Mouse (Mus musculus) bone marrow, adult 2 months (tissue): Measurements from ENCODE around the gene Slc25a20. TPM values are rescaled to one million over a fixed set of nuclear protein-coding genes. Genes with fewer than 3 reads are reported as not detected.
A peak's percentile ranks its signal among the peaks of the same experiment; 100 is the strongest.
"Not testable (repeated sequence)": the region's sequence is repeated elsewhere in the genome, so short reads cannot be mapped to it uniquely, and the experiment has no call there.

Source experiments
- H3K27ac ChIP-seq: fragments of 200-500 bp; 2 replicates; pipeline ENCODE4 v1.5.1; 2012; ENCODE audit warnings: low read depth, mild to moderate bottlenecking, control low read depth, inconsistent platforms, low read length; ENCODE audit not compliant: control insufficient read depth, poor library complexity, insufficient read depth
- H3K4me1 ChIP-seq: fragments of 200-500 bp; 2 replicates; pipeline ENCODE4 v1.6.1; 2011; ENCODE audit warnings: low read length; ENCODE audit not compliant: control insufficient read depth, insufficient read depth
- H3K4me3 ChIP-seq: fragments of 200-500 bp; replicated peaks from 2 replicates; pipeline ENCODE3; 2011; ENCODE audit warnings: mild to moderate bottlenecking, low read depth, low read length, control low read depth; ENCODE audit not compliant: control insufficient read depth
- CTCF ChIP-seq: fragments of 200-500 bp; IDR thresholded peaks from 2 replicates; pipeline ENCODE4 v1.5.1; 2011; ENCODE audit warnings: low read length, control low read depth; ENCODE audit not compliant: control insufficient read depth, insufficient read depth
- POLR2A ChIP-seq: fragments of 200-500 bp; IDR thresholded peaks from 2 replicates; pipeline ENCODE4 v1.6.1; 2011; ENCODE audit warnings: low read depth, mild to moderate bottlenecking, control low read depth, low read length, borderline replicate concordance; ENCODE audit not compliant: control insufficient read depth
- WGBS: fragments of 180-500 bp; shearing (Covaris S2); methylation state at CpG from one replicate; pipeline ENCODE4 v1.1.7; 2018; 5-methylcytosine and 5-hydroxymethylcytosine counted together
- polyA plus RNA-seq: library from polyadenylated mRNA; stranded (reverse); fragments of >200 nt; gene quantifications from 2 replicates; pipeline ENCODE4 v1.2.4, GENCODE M21; 2011; ENCODE audit warnings: low replicate concordance; ENCODE audit not compliant: missing spikeins, insufficient read depth, insufficient read length

The Slc25a20 gene
- polyA plus RNA-seq, 1 experiment: 13.7 TPM

DNA sequence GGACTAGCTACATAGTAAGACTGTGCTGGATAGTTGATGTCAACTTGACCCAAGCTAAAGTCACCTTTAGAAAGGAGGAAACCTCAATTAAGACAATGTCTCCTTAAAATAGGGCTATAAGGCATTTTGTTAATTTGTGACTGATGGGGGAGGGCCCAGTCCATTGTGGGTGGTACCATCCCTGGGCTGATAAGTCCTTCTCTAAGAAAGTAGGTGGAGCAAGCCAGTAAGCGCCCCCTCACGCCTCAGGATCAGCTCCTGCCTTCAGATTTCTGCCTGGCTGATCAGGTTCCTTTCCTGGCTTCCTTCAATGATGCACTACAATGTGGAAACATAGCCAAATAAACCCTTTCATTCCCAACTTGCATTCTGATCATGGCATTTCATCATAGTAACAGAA lies 26.5 kb upstream of the Slc25a20 start:
- Histone ChIP-seq H3K27ac (no peak overlapping the region), H3K4me1 (no peaks in the 10 kb centered on the region), H3K4me3 (no peak overlapping the region)
- 52% methylated on average over 2 of the region's 2 CpGs for WGBS
- TF ChIP-seq CTCF (no peak), POLR2A (no peak)

DNA sequence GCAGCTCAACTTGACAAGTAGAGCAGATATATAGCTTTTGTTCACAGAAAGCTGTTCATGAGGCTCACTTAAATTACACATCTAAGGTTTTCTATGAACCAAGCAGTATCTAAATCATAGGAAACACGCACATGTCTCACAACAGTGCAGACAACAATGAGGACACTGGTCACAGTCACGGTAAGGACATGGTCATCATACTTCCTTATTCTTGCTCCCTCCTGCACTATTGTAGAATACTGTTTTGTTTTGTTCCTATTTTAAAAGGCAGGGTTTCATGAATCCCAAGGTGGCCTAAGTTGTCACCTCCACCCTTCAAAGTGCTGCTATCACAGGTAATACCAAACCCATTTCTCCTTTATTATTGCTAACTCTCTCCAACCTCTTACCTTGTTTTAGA lies 22.1 kb upstream of the Slc25a20 start:
- Histone ChIP-seq H3K4me1 (no peaks in the 10 kb centered on the region), H3K27ac (no peak overlapping the region), H3K4me3 (no peak overlapping the region)
- 43% methylated on average over 2 of the region's 2 CpGs for WGBS
- no peak for TF ChIP-seq CTCF
- no peak for TF ChIP-seq POLR2A

DNA sequence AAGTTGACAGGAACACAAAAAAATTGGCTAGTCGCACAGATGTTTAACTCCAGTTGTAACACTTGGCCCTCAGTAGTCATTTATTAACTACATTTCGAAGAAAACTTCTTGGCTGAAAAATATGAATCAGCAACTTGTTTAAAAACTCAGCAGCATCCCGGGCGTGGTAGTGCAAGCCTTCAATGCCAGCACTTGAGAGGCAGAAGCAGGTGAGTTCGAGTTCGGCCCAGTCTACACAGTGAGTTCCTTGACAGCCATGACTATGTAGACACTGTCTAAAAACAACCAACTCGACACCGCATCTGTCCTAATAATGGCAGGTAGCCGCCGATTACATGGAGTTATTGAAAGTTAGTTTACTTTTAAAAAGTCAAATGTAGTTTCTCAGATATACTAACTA lies 13.7 kb upstream of the Slc25a20 start:
- peak overlapping the region; percentile 98 for H3K27ac ChIP-seq
- peak overlapping the region; percentile 85 for H3K4me3 ChIP-seq
- no peak for TF ChIP-seq CTCF
- TF ChIP-seq POLR2A: no peak
- 16% methylated on average over 10 of the region's 10 CpGs for WGBS
- H3K4me1 ChIP-seq: peaks cover 2% of the 10 kb centered on the region

DNA sequence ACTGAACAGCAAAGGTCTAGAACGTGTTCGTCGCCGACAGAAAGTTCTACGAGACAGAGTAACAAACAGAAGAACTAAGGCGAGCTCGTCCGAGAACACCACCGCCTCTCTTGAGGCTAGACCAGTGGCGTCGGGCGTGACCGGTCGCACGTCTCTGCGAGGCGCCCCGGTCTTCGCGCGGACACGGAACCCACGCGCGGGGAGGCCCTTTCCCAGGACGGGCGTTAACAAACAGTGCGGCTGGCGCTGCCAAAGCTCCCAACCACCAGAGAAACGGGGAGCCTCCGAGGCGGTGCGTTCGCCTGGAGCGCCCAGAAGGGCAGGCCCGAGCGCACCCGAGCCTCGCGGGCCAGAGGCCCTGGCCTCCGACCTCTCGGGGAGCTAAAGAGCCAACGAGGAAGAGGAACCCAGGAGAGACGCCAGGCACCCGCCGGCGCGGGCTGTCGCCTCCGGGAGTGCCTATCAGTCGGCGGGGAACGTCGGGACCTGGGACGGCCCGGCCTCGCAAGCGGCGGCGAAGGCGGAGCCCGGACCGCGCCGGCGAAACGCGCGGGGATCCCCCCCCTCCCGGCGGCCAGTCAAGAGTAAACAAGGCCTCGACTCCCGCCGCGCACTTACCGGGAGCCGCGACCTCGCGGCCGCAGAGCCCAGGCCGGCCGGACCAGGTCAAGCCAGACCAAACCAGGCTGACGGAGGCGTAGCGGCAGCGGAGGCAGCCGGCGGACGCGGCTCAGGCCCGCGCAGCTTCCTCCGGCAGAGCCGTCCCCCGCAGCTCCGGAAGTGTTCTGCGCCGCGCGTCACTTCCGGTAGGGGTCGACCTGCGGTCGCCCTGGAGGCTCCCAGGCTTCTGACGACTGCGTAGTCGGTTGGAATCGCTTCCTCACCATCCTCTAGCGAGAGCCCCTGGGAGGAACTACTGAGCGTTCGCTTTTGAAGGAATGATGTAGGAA lies 13.0 kb upstream of the Slc25a20 start, which contains the start of gene Arih2:
Arih2 (minus strand) TSS at position 776 of the 950 bp plus-strand sequence.
- Histone ChIP-seq H3K27ac (peak within 1 kb of the TSS; percentile 98), H3K4me3 (peak within 1 kb of the TSS; percentile 85), H3K4me1 (peaks cover 2% of the 10 kb centered on the region)
- under 1% methylated on average over 112 of the region's 112 CpGs for WGBS
- TF ChIP-seq CTCF: no peak
- TF ChIP-seq POLR2A: peak; percentile 84; the same call in 1 of the 2 replicates

DNA sequence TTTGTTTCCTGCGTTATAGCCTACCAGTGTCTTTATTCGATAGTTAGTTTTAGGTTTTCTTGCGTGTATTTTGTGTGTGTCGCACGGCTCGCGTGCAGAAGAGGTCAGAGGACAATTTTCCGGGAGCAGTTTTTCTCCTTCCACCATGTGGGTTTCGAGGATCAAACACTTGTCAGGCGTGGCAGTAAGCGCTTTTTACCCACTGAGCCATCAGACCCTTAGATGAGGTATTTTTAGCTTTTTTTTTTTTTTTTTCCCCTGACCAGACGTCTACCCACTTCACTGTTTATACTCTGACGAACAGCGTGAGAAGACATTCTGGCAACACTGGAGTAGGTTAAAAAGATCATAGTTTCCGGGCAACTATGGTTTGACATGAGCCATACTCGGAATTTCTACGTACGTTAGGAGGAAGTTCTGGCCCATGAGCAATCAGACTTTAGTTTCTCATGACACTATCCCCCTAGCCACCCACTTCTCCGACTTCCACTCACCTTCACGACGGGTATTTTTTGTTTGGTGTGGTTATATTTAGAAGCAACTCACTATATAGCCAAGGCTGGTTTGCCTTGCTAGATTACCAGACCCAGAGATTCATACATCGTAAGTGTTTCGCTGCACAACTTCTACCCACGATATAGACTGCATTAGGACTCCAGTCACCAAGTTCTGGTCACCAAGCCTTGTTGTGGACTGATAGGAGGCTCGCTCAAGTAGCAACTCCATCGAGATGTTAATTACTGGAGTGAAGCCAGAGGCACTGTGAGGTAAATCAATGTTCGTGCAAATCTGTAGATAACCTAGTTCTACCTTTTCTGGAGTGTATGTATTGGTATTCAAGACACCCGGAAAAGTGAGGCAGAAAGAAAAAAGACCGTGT lies 12.1 kb upstream of the Slc25a20 start:
- TF ChIP-seq POLR2A (no peak), CTCF (no peak)
- Histone ChIP-seq H3K27ac (peak overlapping the region; percentile 98), H3K4me1 (peaks cover 2% of the 10 kb centered on the region), H3K4me3 (peak overlapping the region; percentile 85)
- 14% methylated on average over 29 of the region's 29 CpGs for WGBS

DNA sequence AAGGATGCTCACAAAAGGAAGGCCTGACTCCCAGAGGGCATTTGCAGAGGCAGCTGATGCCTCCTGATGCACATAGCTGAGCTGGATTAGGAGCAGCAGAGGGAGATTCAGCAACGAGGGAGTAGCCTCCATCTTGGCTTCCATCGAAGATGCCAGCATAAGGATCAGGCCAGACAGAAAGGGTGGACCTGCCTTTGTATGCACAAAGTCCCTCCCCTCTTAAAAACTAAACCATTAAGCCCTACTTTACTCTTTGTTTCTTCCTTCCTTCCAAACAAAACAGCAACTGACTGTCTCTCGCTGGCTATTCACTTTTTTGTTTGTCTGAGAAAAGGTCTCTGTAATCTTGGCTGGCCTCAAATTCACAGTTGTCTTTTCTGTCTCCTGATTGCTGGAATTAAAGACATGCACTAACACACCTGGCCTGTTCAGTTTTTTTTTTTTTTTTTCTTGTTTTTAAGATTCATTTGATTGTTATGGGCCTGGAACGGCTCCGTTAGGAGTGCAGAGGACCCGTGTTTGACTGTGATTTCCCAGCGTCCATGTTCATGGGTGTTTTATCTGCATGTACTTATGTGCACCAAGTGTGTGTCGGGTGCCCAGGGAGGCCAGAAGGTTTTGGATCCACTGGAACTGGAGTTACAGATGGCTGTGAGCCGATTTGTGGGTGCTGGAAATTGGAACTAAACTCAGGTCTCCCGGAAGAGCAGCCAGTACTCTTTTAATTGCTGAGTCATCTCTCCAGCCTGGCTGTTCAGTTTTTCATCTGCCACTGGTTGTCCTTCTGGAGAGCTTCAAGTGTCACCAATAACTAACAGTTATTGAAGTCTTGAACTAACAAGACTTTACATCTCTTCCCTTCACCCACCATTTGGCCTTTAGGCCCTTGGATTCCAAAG lies 7.1 kb upstream of the Slc25a20 start:
- Histone ChIP-seq H3K4me3 (no peak overlapping the region), H3K27ac (no peak overlapping the region), H3K4me1 (no peaks in the 10 kb centered on the region; the same call in 1 of the 2 replicates)
- WGBS: 66% methylated on average over 10 of the region's 10 CpGs
- TF ChIP-seq CTCF (no peak), POLR2A (no peak)

DNA sequence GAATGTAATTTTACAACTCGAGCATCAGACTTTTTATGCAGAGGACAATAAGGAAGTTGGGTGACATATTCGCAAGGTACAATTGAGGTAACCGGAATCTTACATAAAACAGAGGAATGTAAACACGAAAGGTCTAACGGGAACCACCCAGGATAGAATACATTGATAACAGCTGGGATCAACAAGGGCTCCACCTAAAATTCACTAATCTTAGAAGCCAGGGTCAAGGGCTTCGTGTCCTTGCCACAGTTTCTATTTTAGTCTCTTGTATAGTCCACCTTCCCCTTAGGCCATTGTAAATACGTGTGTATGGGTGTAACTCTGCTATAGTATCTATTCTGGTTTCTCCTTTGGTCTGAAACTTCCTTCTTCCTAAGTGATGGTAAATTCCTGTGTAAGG lies 6.0 kb upstream of the Slc25a20 start:
- H3K4me3 ChIP-seq, H3K4me1 ChIP-seq, H3K27ac ChIP-seq: not testable (repeated sequence)
- 61% methylated on average over 7 of the region's 7 CpGs for WGBS
